Mouse (Mus musculus) MEL (cell line): Measurements from ENCODE around the gene Ccndbp1. TPM values are rescaled to one million over a fixed set of nuclear protein-coding genes. Genes with fewer than 3 reads are reported as not detected.

Source experiments
- DNase-seq: peaks from one replicate; pipeline ENCODE4 v3.0.0; 2011; ENCODE audit warnings: low read depth, low spot score
- H3K27ac ChIP-seq: 2 replicates; pipeline ENCODE4 v1.5.1; 2012; ENCODE audit warnings: low read depth, mild to moderate bottlenecking, control low read depth, low read length, moderate library complexity; ENCODE audit not compliant: control insufficient read depth
- H3K27me3 ChIP-seq, 2 experiments: fragments of 150-350 bp in 1 of 2; sonication (generic) in 1 of 2; 2 replicates each; pipeline ENCODE4 v1.6.1; 2012; ENCODE audit warnings: low read length in 2 of 2, mild to moderate bottlenecking in 2 of 2, improper control_type of control experiment in 1 of 2, moderate library complexity in 1 of 2; ENCODE audit not compliant: insufficient read depth in 2 of 2, control insufficient read depth in 1 of 2
- H3K36me3 ChIP-seq, 2 experiments: 2 replicates each; pipeline ENCODE4 v1.6.1; 2012 to 2014; ENCODE audit warnings: low read length in 2 of 2, improper control_type of control experiment in 1 of 2, inconsistent platforms in 1 of 2, mild to moderate bottlenecking in 1 of 2; ENCODE audit not compliant: insufficient read depth in 2 of 2, control insufficient read depth in 1 of 2
- H3K4me1 ChIP-seq, 2 experiments: fragments of 150-350 bp in 1 of 2; sonication (generic) in 1 of 2; 2 replicates each; pipeline ENCODE4 v1.6.1; 2012; ENCODE audit warnings: low read length in 2 of 2, improper control_type of control experiment in 1 of 2, mild to moderate bottlenecking in 1 of 2; ENCODE audit not compliant: insufficient read depth in 2 of 2, control insufficient read depth in 1 of 2
- H3K4me3 ChIP-seq, 2 experiments: fragments of 150-350 bp in 1 of 2; sonication (generic) in 1 of 2; 2 replicates each; pipeline ENCODE4 v1.5.1; 2012; ENCODE audit warnings: low read depth in 2 of 2, low read length in 2 of 2, mild to moderate bottlenecking in 2 of 2, moderate library complexity in 2 of 2, control low read depth in 1 of 2, improper control_type of control experiment in 1 of 2; ENCODE audit not compliant: control insufficient read depth in 1 of 2, insufficient read depth in 1 of 2
- H3K79me2 ChIP-seq: 2 replicates; pipeline ENCODE4 v1.6.1; 2012; ENCODE audit warnings: mild to moderate bottlenecking, low read length, moderate library complexity; ENCODE audit not compliant: control insufficient read depth, poor library complexity, insufficient read depth
- H3K9ac ChIP-seq: 2 replicates; pipeline ENCODE4 v1.6.1; 2012; ENCODE audit warnings: low read depth, mild to moderate bottlenecking, control low read depth, low read length, moderate library complexity; ENCODE audit not compliant: control insufficient read depth, poor library complexity, severe bottlenecking
- H3K9me3 ChIP-seq: fragments of 150-350 bp; sonication (generic); replicated peaks from 2 replicates; pipeline ENCODE4 v1.6.1; 2012; ENCODE audit warnings: mild to moderate bottlenecking, low read length, improper control_type of control experiment, moderate library complexity; ENCODE audit not compliant: insufficient read depth
- BHLHE40 ChIP-seq: IDR thresholded peaks from 2 replicates; pipeline ENCODE4 v1.6.1; 2012; ENCODE audit warnings: low read depth, mild to moderate bottlenecking, inconsistent platforms, low read length, improper control_type of control experiment, borderline replicate concordance
- CHD2 ChIP-seq: IDR thresholded peaks from 2 replicates; pipeline ENCODE4 v1.6.1; 2011; ENCODE audit warnings: low read length, improper control_type of control experiment
- E2F4 ChIP-seq: IDR thresholded peaks from 2 replicates; pipeline ENCODE4 v1.6.1; 2011; ENCODE audit warnings: low read depth, low read length, improper control_type of control experiment, borderline replicate concordance
- GABPA ChIP-seq: IDR thresholded peaks from 2 replicates; pipeline ENCODE4 v1.6.1; 2012; ENCODE audit warnings: low read depth, mild to moderate bottlenecking, inconsistent platforms, low read length, improper control_type of control experiment, moderate library complexity
- HCFC1 ChIP-seq: IDR thresholded peaks from 2 replicates; pipeline ENCODE4 v1.6.1; 2012; ENCODE audit warnings: low read depth, mild to moderate bottlenecking, inconsistent platforms, low read length, improper control_type of control experiment, moderate library complexity
- MAFK ChIP-seq: IDR thresholded peaks from 2 replicates; pipeline ENCODE4 v1.6.1; 2011; ENCODE audit warnings: low read depth, mild to moderate bottlenecking, low read length, improper control_type of control experiment, borderline replicate concordance
- MAX ChIP-seq: IDR thresholded peaks from 2 replicates; pipeline ENCODE4 v1.6.1; 2011; ENCODE audit warnings: low read length, improper control_type of control experiment
- MEF2A ChIP-seq: IDR thresholded peaks from 2 replicates; pipeline ENCODE4 v1.6.1; 2014; ENCODE audit warnings: low read depth, mild to moderate bottlenecking, inconsistent platforms, low read length, improper control_type of control experiment; ENCODE audit not compliant: poor library complexity, insufficient replicate concordance, severe bottlenecking; ENCODE audit errors: extremely low read depth
- MXI1 ChIP-seq: IDR thresholded peaks from 2 replicates; pipeline ENCODE4 v1.6.1; 2011; ENCODE audit warnings: mild to moderate bottlenecking, low read depth, low read length, improper control_type of control experiment
- NRF1 ChIP-seq: IDR thresholded peaks from 2 replicates; pipeline ENCODE4 v1.6.1; 2014; ENCODE audit warnings: low read depth, mild to moderate bottlenecking, inconsistent platforms, low read length, improper control_type of control experiment, moderate library complexity; ENCODE audit not compliant: poor library complexity, insufficient read depth, severe bottlenecking
- POLR2A ChIP-seq, 2 experiments: IDR thresholded peaks; 2 replicates each; pipeline ENCODE4 v1.6.1; 2011 to 2012; ENCODE audit warnings: low read length in 2 of 2, mild to moderate bottlenecking in 2 of 2, control low read depth in 1 of 2, improper control_type of control experiment in 1 of 2, low read depth in 1 of 2, moderate library complexity in 1 of 2; ENCODE audit not compliant: control insufficient read depth in 1 of 2, insufficient read depth in 1 of 2, poor library complexity in 1 of 2
- RCOR1 ChIP-seq: IDR thresholded peaks from 2 replicates; pipeline ENCODE4 v1.6.1; 2012; ENCODE audit warnings: low read depth, mild to moderate bottlenecking, inconsistent platforms, low read length, improper control_type of control experiment
- SIN3A ChIP-seq: IDR thresholded peaks from 2 replicates; pipeline ENCODE4 v1.6.1; 2012; ENCODE audit warnings: low read length, improper control_type of control experiment, inconsistent platforms
- TBP ChIP-seq: IDR thresholded peaks from 2 replicates; pipeline ENCODE4 v1.8.0; 2011; ENCODE audit warnings: low read depth, low read length, improper control_type of control experiment
- TCF12 ChIP-seq: IDR thresholded peaks from 2 replicates; pipeline ENCODE4 v1.6.1; 2014; ENCODE audit warnings: low read depth, mild to moderate bottlenecking, inconsistent platforms, low read length, improper control_type of control experiment, moderate library complexity
- UBTF ChIP-seq: IDR thresholded peaks from 2 replicates; pipeline ENCODE4 v1.6.1; 2012; ENCODE audit warnings: low read depth, mild to moderate bottlenecking, inconsistent platforms, low read length, improper control_type of control experiment, moderate library complexity, borderline replicate concordance; ENCODE audit not compliant: insufficient read depth
- USF2 ChIP-seq, 2 experiments: IDR thresholded peaks; 2 replicates each; pipeline ENCODE4 v1.6.1; 2011 to 2012; ENCODE audit warnings: improper control_type of control experiment in 2 of 2, low read length in 2 of 2, borderline replicate concordance in 1 of 2, inconsistent platforms in 1 of 2, low read depth in 1 of 2, mild to moderate bottlenecking in 1 of 2; ENCODE audit not compliant: insufficient read depth in 1 of 2
- ZC3H11A ChIP-seq: IDR thresholded peaks from 2 replicates; pipeline ENCODE4 v1.6.1; 2012; ENCODE audit warnings: low read depth, mild to moderate bottlenecking, inconsistent platforms, low read length, improper control_type of control experiment
- ZNF384 ChIP-seq: IDR thresholded peaks from 2 replicates; pipeline ENCODE4 v1.6.1; 2012; ENCODE audit warnings: low read depth, mild to moderate bottlenecking, inconsistent platforms, low read length, improper control_type of control experiment
- polyA plus RNA-seq, 2 experiments: library from polyadenylated mRNA; stranded (reverse) in 1 of 2; unstranded in 1 of 2; fragments of >175 nt in 1 of 2; fragments of >200 nt in 1 of 2; gene quantifications; 2 replicates each; pipeline versions ENCODE4 v1.2.1 to v1.2.4; 2012; ENCODE audit warnings: low replicate concordance in 2 of 2, low read depth in 1 of 2; ENCODE audit not compliant: insufficient read length in 2 of 2, insufficient read depth in 1 of 2, missing spikeins in 1 of 2
- total RNA-seq: library from RNA; depleted of rRNA; stranded (reverse); fragments of 300-350 nt; gene quantifications from 2 replicates; pipeline ENCODE4 v1.2.3, GENCODE M21; 2012

Gene Ccndbp1
- total and polyA plus RNA-seq, 3 experiments = 25.7 to 250 (median 26.1) TPM

DNA sequence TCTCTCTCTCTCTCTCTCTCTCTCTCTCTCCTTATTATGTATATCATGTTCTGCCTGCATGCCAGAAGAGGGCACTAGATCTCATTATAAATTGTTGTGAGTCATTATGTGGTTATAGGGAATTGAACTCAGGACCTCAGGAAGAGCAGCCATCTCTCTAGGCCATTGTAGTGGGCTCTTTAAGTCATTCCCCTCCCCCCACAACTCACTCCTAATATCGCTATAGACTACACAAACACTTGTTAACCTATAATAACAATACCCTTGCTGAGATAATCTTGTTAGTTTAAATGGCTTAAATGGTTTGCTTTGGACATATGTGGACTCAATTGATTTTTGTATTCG, 29.5 kb upstream of the Ccndbp1 start (continued):
- no peak for TF ChIP-seq MEF2A
- TF ChIP-seq POLR2A (IDR thresholded peaks at IDR 0.05; ENCODE audit: control insufficient read depth in 1 of 2, insufficient read depth in 1 of 2, low read depth in 1 of 2, low read length in 2 of 2, poor library complexity in 1 of 2) = no peak
- TF ChIP-seq, all 39 proteins: peak for 9

DNA sequence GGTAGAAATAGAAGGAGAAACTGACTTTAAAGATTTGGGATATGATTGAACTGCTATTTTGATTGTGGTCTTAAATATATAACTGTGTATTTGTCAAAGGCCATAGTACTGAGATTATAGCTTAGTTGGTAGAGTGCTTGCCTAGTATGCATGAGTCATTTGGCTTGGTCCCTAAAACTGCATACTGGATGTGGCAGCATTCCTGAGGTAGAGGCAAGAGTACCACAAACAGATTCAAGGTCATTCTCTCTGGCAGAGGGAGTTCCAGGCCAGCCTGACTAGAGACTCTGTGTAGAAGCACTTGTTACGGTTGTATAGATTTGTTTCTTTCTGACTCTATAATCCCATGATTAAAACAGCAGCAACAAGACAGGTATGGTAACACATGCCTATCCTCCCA, 28.4 kb upstream of the Ccndbp1 start:
- H3K9me3 ChIP-seq = no peaks in the 10 kb centered on the region
- TF ChIP-seq CHD2 = no peak
- no peak for TF ChIP-seq NRF1
- TF ChIP-seq ZNF384 = no peak
- TF ChIP-seq RCOR1 = no peak
- no peak for TF ChIP-seq SIN3A
- TF ChIP-seq GABPA = no peak
- no peak for TF ChIP-seq TBP
- no peak for TF ChIP-seq MAX
- TF ChIP-seq USF2 (IDR thresholded peaks at IDR 0.05; ENCODE audit: borderline replicate concordance in 1 of 2, insufficient read depth in 1 of 2, low read depth in 1 of 2, low read length in 2 of 2) = no peak
- no peak for TF ChIP-seq ZC3H11A
- TF ChIP-seq, all 39 proteins: peak for 0
- no peaks in the 10 kb centered on the region; the same call in 1 of the 2 replicates for H3K79me2 ChIP-seq
- no peak overlapping the region for H3K27ac ChIP-seq
- H3K27me3 ChIP-seq = no peaks in the 10 kb centered on the region
- no peak for DNase-seq
- peaks cover 0 to 5% of the 10 kb centered on the region in 2 experiments; a peak in 2 of 4 replicates for H3K36me3 ChIP-seq
- H3K4me3 ChIP-seq = no peak overlapping the region
- no peak overlapping the region for H3K9ac ChIP-seq
- peaks cover 0 to 12% of the 10 kb centered on the region in 2 experiments; a peak in 3 of 4 replicates for H3K4me1 ChIP-seq

DNA sequence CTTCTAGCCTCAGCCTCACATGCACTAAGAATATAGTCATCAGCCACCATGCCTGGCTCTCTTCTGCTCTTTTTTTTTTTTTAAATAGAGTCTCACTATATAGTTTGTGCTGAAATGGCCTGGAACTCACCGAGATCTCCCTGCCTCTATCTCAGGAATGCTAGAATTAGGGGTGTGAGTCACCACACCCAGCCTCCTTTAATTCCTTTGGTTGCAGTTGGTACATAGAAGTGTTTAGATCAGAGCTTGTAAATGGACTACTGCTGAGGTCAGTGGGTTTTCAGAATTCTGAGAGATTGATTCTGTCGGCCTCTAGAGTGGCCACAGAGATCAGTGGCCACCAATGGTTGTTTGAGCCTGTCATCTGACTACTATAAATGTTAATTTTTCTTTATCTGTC, 27.3 kb upstream of the Ccndbp1 start:
- Histone ChIP-seq H3K9ac (no peak overlapping the region), H3K36me3 (peaks cover 0 to 5% of the 10 kb centered on the region in 2 experiments; a peak in 2 of 4 replicates), H3K4me1 (peaks cover 0 to 12% of the 10 kb centered on the region in 2 experiments; a peak in 3 of 4 replicates), H3K27ac (no peak overlapping the region), H3K9me3 (no peaks in the 10 kb centered on the region), H3K4me3 (no peak overlapping the region), H3K79me2 (no peaks in the 10 kb centered on the region; the same call in 1 of the 2 replicates), H3K27me3 (no peaks in the 10 kb centered on the region)
- no peak for TF ChIP-seq MEF2A
- TF ChIP-seq UBTF = no peak
- TF ChIP-seq ZC3H11A = no peak
- TF ChIP-seq E2F4 = no peak
- no peak for TF ChIP-seq CHD2
- no peak for TF ChIP-seq HCFC1
- no peak for TF ChIP-seq TCF12
- no peak for TF ChIP-seq MXI1
- TF ChIP-seq BHLHE40 = no peak
- no peak for TF ChIP-seq MAFK
- DNase-seq = no peak
